ENCODE assay signal across 16 mouse cellular contexts in genomic region chr17:12717445-12717844, GRCm38 (mm10). TPM values are rescaled to one million over a fixed set of nuclear protein-coding genes. Genes with fewer than 3 reads are reported as not detected.
DNase-seq lines count a peak whose midpoint lies in the region; ATAC-seq and TF ChIP-seq lines count a peak whose summit lies in the region.
"Had no signal": no experiment of that assay in that cellular context is flagged by ENCODE, and none has a peak within 500 bp of the region (broad histone marks: within the 10 kb centered on the region; RNA-seq: fewer than 3 reads in every experiment).

No protein-coding gene starts in this region.

- no peak for DNase-seq in forebrain, embryonic 14.5 days (ENCODE audit: low spot score)
- DNase-seq in forebrain, postnatal 0 days: no peak
- DNase-seq in hindbrain, embryonic 14.5 days (ENCODE audit: low spot score): no peak
- DNase-seq in layer of hippocampus, postnatal 14 days (ENCODE audit: low spot score in 2 of 2): no peak
- DNase-seq: adrenal gland, postnatal 10 days; gastrocnemius, postnatal 10 days; kidney, adult 8-10 months; lung, postnatal 10 days; midbrain, embryonic 14.5 days had no signal

- H3K27ac ChIP-seq in forebrain, embryonic 14.5 days (ENCODE audit: low read depth, low read length): peak overlapping the region; percentile 21; the same call in 1 of the 2 replicates
- no peak overlapping the region for H3K27ac ChIP-seq in forebrain, postnatal 0 days (ENCODE audit: low read depth, low read length)
- H3K27ac ChIP-seq in hindbrain, embryonic 14.5 days: 0 out of 2 replicates have a peak overlapping the region, but pooled peaks have one; percentile 38
- no peak overlapping the region for H3K27ac ChIP-seq in hindbrain, embryonic 13.5 days
- peak overlapping the region; percentile 72 for H3K27ac ChIP-seq in embryonic facial prominence, embryonic 13.5 days
- H3K27ac ChIP-seq in liver, embryonic 16.5 days (ENCODE audit: low read length): no peak overlapping the region
- H3K27ac ChIP-seq: hindbrain, embryonic 10.5 days; layer of hippocampus, adult 2 months; neural tube, embryonic 13.5 days had no signal

- no peaks in the 10 kb centered on the region for H3K4me1 ChIP-seq in forebrain, embryonic 14.5 days (ENCODE audit: control insufficient read depth, insufficient read depth, low read length)
- H3K4me1 ChIP-seq in forebrain, postnatal 0 days (ENCODE audit: insufficient read depth): no peaks in the 10 kb centered on the region
- no peaks in the 10 kb centered on the region for H3K4me1 ChIP-seq in hindbrain, embryonic 14.5 days (replicated peaks; ENCODE audit: control insufficient read depth, insufficient read depth, low read length)
- H3K4me1 ChIP-seq in hindbrain, embryonic 13.5 days (replicated peaks): no peaks in the 10 kb centered on the region
- peaks cover 27% of the 10 kb centered on the region for H3K4me1 ChIP-seq in embryonic facial prominence, embryonic 13.5 days
- H3K4me1 ChIP-seq in liver, embryonic 16.5 days (ENCODE audit: control insufficient read depth, low read depth, low read length): no peaks in the 10 kb centered on the region; the same call in 1 of the 2 replicates
- H3K4me1 ChIP-seq: neural tube, embryonic 13.5 days had no signal

- H3K4me3 ChIP-seq in forebrain, embryonic 14.5 days (ENCODE audit: low read depth, low read length): no peak overlapping the region
- no peak overlapping the region for H3K4me3 ChIP-seq in forebrain, postnatal 0 days (ENCODE audit: low read depth, low read length)
- H3K4me3 ChIP-seq in hindbrain, embryonic 14.5 days (replicated peaks; ENCODE audit: low read length): no peak overlapping the region
- H3K4me3 ChIP-seq in hindbrain, embryonic 13.5 days: no peak overlapping the region
- H3K4me3 ChIP-seq in embryonic facial prominence, embryonic 13.5 days: no peak overlapping the region
- H3K4me3 ChIP-seq in liver, embryonic 16.5 days (ENCODE audit: low read depth, low read length): no peak overlapping the region
- H3K4me3 ChIP-seq: hindbrain, embryonic 10.5 days; layer of hippocampus, adult 2 months; neural tube, embryonic 13.5 days had no signal

- ATAC-seq in forebrain, embryonic 14.5 days: no peak
- no peak for ATAC-seq in forebrain, postnatal 0 days
- no peak for ATAC-seq in hindbrain, embryonic 14.5 days (ENCODE audit: low FRiP score)
- ATAC-seq in hindbrain, embryonic 13.5 days (ENCODE audit: low FRiP score): no peak
- ATAC-seq in embryonic facial prominence, embryonic 13.5 days (ENCODE audit: insufficient number of reproducible peaks, insufficient read depth, low FRiP score, low TSS enrichment, low read depth): no peak
- peak; percentile 49 for ATAC-seq in liver, embryonic 16.5 days (ENCODE audit: low read depth)
- ATAC-seq in erythroblast, adult 5-6 weeks (replicated peaks; ENCODE audit: low FRiP score, poor library complexity, severe bottlenecking): no peak

- no peaks in the 10 kb centered on the region for H3K9me3 ChIP-seq in forebrain, embryonic 14.5 days (replicated peaks; ENCODE audit: control insufficient read depth, low read length)
- H3K9me3 ChIP-seq in forebrain, postnatal 0 days (ENCODE audit: low read length): no peaks in the 10 kb centered on the region
- no peaks in the 10 kb centered on the region for H3K9me3 ChIP-seq in hindbrain, embryonic 14.5 days (ENCODE audit: control insufficient read depth, low read length)
- H3K9me3 ChIP-seq in hindbrain, embryonic 13.5 days: no peaks in the 10 kb centered on the region
- H3K9me3 ChIP-seq in embryonic facial prominence, embryonic 13.5 days: no peaks in the 10 kb centered on the region
- no peaks in the 10 kb centered on the region for H3K9me3 ChIP-seq in liver, embryonic 16.5 days (replicated peaks; ENCODE audit: control insufficient read depth, low read length)
- H3K9me3 ChIP-seq: hindbrain, embryonic 10.5 days; neural tube, embryonic 13.5 days had no signal

- TF ChIP-seq CTCF in forebrain, postnatal 0 days (IDR thresholded peaks at IDR 0.05; ENCODE audit: low read depth): no peak

- H3K36me3 ChIP-seq in forebrain, embryonic 14.5 days (ENCODE audit: control insufficient read depth, insufficient read depth, low read length): peaks cover 93% of the 10 kb centered on the region
- H3K36me3 ChIP-seq in forebrain, postnatal 0 days (ENCODE audit: insufficient read depth): peaks cover 69% of the 10 kb centered on the region
- peaks cover 90% of the 10 kb centered on the region for H3K36me3 ChIP-seq in hindbrain, embryonic 14.5 days (replicated peaks; ENCODE audit: control insufficient read depth, insufficient read depth)
- peaks cover 96% of the 10 kb centered on the region for H3K36me3 ChIP-seq in hindbrain, embryonic 13.5 days
- H3K36me3 ChIP-seq in embryonic facial prominence, embryonic 13.5 days: peaks cover 90% of the 10 kb centered on the region
- peaks cover 12% of the 10 kb centered on the region for H3K36me3 ChIP-seq in liver, embryonic 16.5 days (ENCODE audit: control insufficient read depth, insufficient read depth)

- WGBS in forebrain, embryonic 14.5 days: 96% methylated on average over 4 of the region's 4 CpGs
- WGBS in forebrain, postnatal 0 days: 82% methylated on average over 4 of the region's 4 CpGs
- 94% methylated on average over 4 of the region's 4 CpGs for WGBS in hindbrain, embryonic 14.5 days
- 94% methylated on average over 4 of the region's 4 CpGs for WGBS in hindbrain, embryonic 13.5 days
- 86% methylated on average over 4 of the region's 4 CpGs for WGBS in embryonic facial prominence, embryonic 13.5 days
- WGBS in liver, embryonic 16.5 days (ENCODE audit: insufficient replicate concordance): 54% methylated on average over 4 of the region's 4 CpGs

- no peaks in the 10 kb centered on the region for H3K27me3 ChIP-seq in forebrain, embryonic 14.5 days (replicated peaks; ENCODE audit: control insufficient read depth, insufficient read depth, low read length)
- H3K27me3 ChIP-seq in forebrain, postnatal 0 days (ENCODE audit: insufficient read depth, low read length): no peaks in the 10 kb centered on the region
- no peaks in the 10 kb centered on the region for H3K27me3 ChIP-seq in hindbrain, embryonic 14.5 days (ENCODE audit: control insufficient read depth, insufficient read depth, low read length)
- H3K27me3 ChIP-seq in hindbrain, embryonic 13.5 days: no peaks in the 10 kb centered on the region
- no peaks in the 10 kb centered on the region for H3K27me3 ChIP-seq in embryonic facial prominence, embryonic 13.5 days
- no peaks in the 10 kb centered on the region for H3K27me3 ChIP-seq in liver, embryonic 16.5 days (ENCODE audit: control insufficient read depth, insufficient read depth, low read depth, low read length)
- H3K27me3 ChIP-seq: neural tube, embryonic 13.5 days had no signal

- H3K9ac ChIP-seq in forebrain, embryonic 14.5 days (ENCODE audit: low read length): no peak overlapping the region
- H3K9ac ChIP-seq in forebrain, postnatal 0 days: no peak overlapping the region
- no peak overlapping the region for H3K9ac ChIP-seq in hindbrain, embryonic 14.5 days
- H3K9ac ChIP-seq in hindbrain, embryonic 13.5 days: no peak overlapping the region
- H3K9ac ChIP-seq in embryonic facial prominence, embryonic 13.5 days: no peak overlapping the region
- no peak overlapping the region for H3K9ac ChIP-seq in liver, embryonic 16.5 days (ENCODE audit: low read depth, low read length)
- H3K9ac ChIP-seq: neural tube, embryonic 13.5 days had no signal

- H3K4me2 ChIP-seq in forebrain, embryonic 14.5 days (ENCODE audit: low read length): no peak overlapping the region
- no peak overlapping the region for H3K4me2 ChIP-seq in forebrain, postnatal 0 days (ENCODE audit: low read depth)
- no peak overlapping the region for H3K4me2 ChIP-seq in hindbrain, embryonic 14.5 days (replicated peaks)
- no peak overlapping the region for H3K4me2 ChIP-seq in hindbrain, embryonic 13.5 days
- no peak overlapping the region for H3K4me2 ChIP-seq in embryonic facial prominence, embryonic 13.5 days
- H3K4me2 ChIP-seq in liver, embryonic 16.5 days (ENCODE audit: low read depth, low read length): no peak overlapping the region
- H3K4me2 ChIP-seq: neural tube, embryonic 13.5 days had no signal

RNA-seq across cellular contexts. Expression of gene Slc22a1, which starts 41.8 kb away (rescaled TPM):
- not detected in 2 replicates for polyA plus RNA-seq in forebrain, embryonic 14.5 days (2014; fragmentation: Nextera tagmentation; extraction: Ambion mirVana)
- not detected in 2 replicates for total RNA-seq in forebrain, postnatal 0 days (2014; rRNA removed)
- polyA plus RNA-seq in forebrain, postnatal 0 days (2015; fragmentation: Nextera tagmentation; extraction: Ambion mirVana): not detected in 2 replicates
- polyA plus RNA-seq in hindbrain, embryonic 14.5 days (2014; fragmentation: Nextera tagmentation; extraction: Ambion mirVana): not detected in 2 replicates
- polyA plus RNA-seq in hindbrain, embryonic 13.5 days (2015; fragmentation: Nextera tagmentation; extraction: Ambion mirVana): not detected in 2 replicates
- polyA plus RNA-seq in embryonic facial prominence, embryonic 13.5 days (2015; fragmentation: Nextera tagmentation; extraction: Ambion mirVana): 0.58 TPM in 1 of 2 replicates, not detected in the other
- polyA plus RNA-seq in liver, embryonic 16.5 days (2015; fragmentation: Nextera tagmentation; extraction: Ambion mirVana): not detected in 2 replicates
- not detected in 2 replicates for total RNA-seq in erythroblast, adult 5-6 weeks (2015; ENCODE audit: low replicate concordance)
- not detected in 2 replicates for total RNA-seq in erythroblast, adult 5-6 weeks (2017; ENCODE audit: low replicate concordance)
- not detected for total RNA-seq in layer of hippocampus, postnatal 14 days (2021)
- total RNA-seq: gastrocnemius, postnatal 10 days; layer of hippocampus, adult 2 months had no signal
- polyA plus RNA-seq: hindbrain, embryonic 10.5 days; midbrain, embryonic 14.5 days; neural tube, embryonic 13.5 days had no signal

RNA-seq across cellular contexts. Expression of gene Igf2r, which starts 52.0 kb away (rescaled TPM):
- polyA plus RNA-seq in forebrain, embryonic 14.5 days (2014; fragmentation: Nextera tagmentation; extraction: Ambion mirVana): 9.6 and 10.9 TPM in 2 replicates
- 27.2 and 36.0 TPM in 2 replicates for total RNA-seq in forebrain, postnatal 0 days (2014; rRNA removed)
- polyA plus RNA-seq in forebrain, postnatal 0 days (2015; fragmentation: Nextera tagmentation; extraction: Ambion mirVana): 3.0 and 4.6 TPM in 2 replicates
- 13.1 and 14.9 TPM in 2 replicates for polyA plus RNA-seq in hindbrain, embryonic 14.5 days (2014; fragmentation: Nextera tagmentation; extraction: Ambion mirVana)
- 12.3 and 12.5 TPM in 2 replicates for polyA plus RNA-seq in hindbrain, embryonic 13.5 days (2015; fragmentation: Nextera tagmentation; extraction: Ambion mirVana)
- polyA plus RNA-seq in embryonic facial prominence, embryonic 13.5 days (2015; fragmentation: Nextera tagmentation; extraction: Ambion mirVana): 27.9 and 35.4 TPM in 2 replicates
- polyA plus RNA-seq in liver, embryonic 16.5 days (2015; fragmentation: Nextera tagmentation; extraction: Ambion mirVana): 15.3 and 17.7 TPM in 2 replicates
- 0.96 and 3.3 TPM in 2 replicates for total RNA-seq in erythroblast, adult 5-6 weeks (2015; ENCODE audit: low replicate concordance)
- total RNA-seq in erythroblast, adult 5-6 weeks (2017; ENCODE audit: low replicate concordance): 4.9 TPM in 2 replicates
- total RNA-seq in layer of hippocampus, postnatal 14 days (2021): 10 to 100 TPM; 28.1 TPM

Comparison
In these comparisons a context has a peak if more than half of its experiments do, and no peak if none do; other contexts are left out.
1. H3K27ac ChIP-seq: peak in forebrain, embryonic 14.5 days (single experiment), hindbrain, embryonic 14.5 days (single experiment) and embryonic facial prominence, embryonic 13.5 days (single experiment); none in forebrain, postnatal 0 days (single experiment), hindbrain, embryonic 13.5 days (single experiment) and liver, embryonic 16.5 days (single experiment).